Mouse (Mus musculus): ENCODE measurements at regions not wholly inside any gene's neighbourhood (a gene's known extent, or its start where the extent isn't known, plus 50 kb on each side); places are given as distances from the start of the nearest gene placed in this dataset.
A peak's percentile ranks its signal among the peaks of the same experiment; 100 is the strongest.

GRCm38 (mm10) chr15:36353793-36354192 lies 653.8 kb downstream of the Zfp706 start:
- no peaks in the 10 kb centered on the region for H3K36me3 ChIP-seq (replicated peaks; ENCODE audit: control insufficient read depth, insufficient read depth, low read length)
- DNase-seq (ENCODE audit: low spot score) (no peak), ATAC-seq (ENCODE audit: insufficient read depth, low read depth) (no peak)
- no peak overlapping the region for H3K27ac ChIP-seq (ENCODE audit: low read depth)
- no peaks in the 10 kb centered on the region for H3K27me3 ChIP-seq (ENCODE audit: control insufficient read depth, insufficient read depth, low read length)
- 83% methylated on average over 3 of the region's 3 CpGs for WGBS
- H3K9ac ChIP-seq (replicated peaks; ENCODE audit: low read depth, low read length) = no peak overlapping the region
- TF ChIP-seq CTCF (IDR thresholded peaks at IDR 0.05; ENCODE audit: low read depth) (no peak), EP300 (IDR thresholded peaks at IDR 0.05; ENCODE audit: low read depth) (no peak)
- H3K4me3 ChIP-seq (ENCODE audit: low read depth, low read length) = no peak overlapping the region
- no peaks in the 10 kb centered on the region for H3K9me3 ChIP-seq (replicated peaks; ENCODE audit: control insufficient read depth, low read length)
- H3K4me1 ChIP-seq (ENCODE audit: control insufficient read depth, insufficient read depth) = no peaks in the 10 kb centered on the region
- H3K4me2 ChIP-seq (ENCODE audit: low read depth, low read length) = no peak overlapping the region

DNA sequence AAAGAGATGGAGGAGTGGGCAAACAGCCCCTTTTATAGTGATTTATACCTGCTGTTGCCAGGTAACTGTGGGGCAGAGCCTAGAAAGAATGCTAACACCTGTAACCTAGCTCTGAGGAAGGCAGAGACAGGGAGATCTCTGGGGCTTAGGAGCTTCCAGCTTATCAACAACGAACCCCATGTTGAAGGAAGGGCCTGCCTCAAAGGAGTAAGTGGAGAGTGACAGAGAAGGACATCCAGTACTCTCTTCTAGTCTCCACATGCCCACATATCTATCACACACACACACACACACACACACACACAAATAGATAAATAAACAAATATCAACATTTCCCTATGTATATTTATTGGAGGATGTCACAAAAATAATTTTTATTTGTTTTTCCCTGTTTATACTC lies 654.6 kb downstream of the Zfp706 start:
- H3K36me3 ChIP-seq (replicated peaks; ENCODE audit: control insufficient read depth, insufficient read depth, low read length) = no peaks in the 10 kb centered on the region
- no peaks in the 10 kb centered on the region for H3K9me3 ChIP-seq (replicated peaks; ENCODE audit: control insufficient read depth, low read length)
- WGBS = 67% methylated on average over 1 of the region's 1 CpGs
- no peak overlapping the region for H3K4me2 ChIP-seq (ENCODE audit: low read depth, low read length)
- H3K4me1 ChIP-seq (ENCODE audit: control insufficient read depth, insufficient read depth) = 0 out of 2 replicates have a peak, but pooled peaks cover 2% of the 10 kb centered on the region
- H3K9ac ChIP-seq (replicated peaks; ENCODE audit: low read depth, low read length) = no peak overlapping the region
- no peak overlapping the region for H3K27ac ChIP-seq (ENCODE audit: low read depth)
- TF ChIP-seq EP300 (IDR thresholded peaks at IDR 0.05; ENCODE audit: low read depth) (no peak), CTCF (IDR thresholded peaks at IDR 0.05; ENCODE audit: low read depth) (no peak)
- no peak for ATAC-seq (ENCODE audit: insufficient read depth, low read depth)
- no peak overlapping the region for H3K4me3 ChIP-seq (ENCODE audit: low read depth, low read length)
- DNase-seq (ENCODE audit: low spot score) = no peak
- no peaks in the 10 kb centered on the region for H3K27me3 ChIP-seq (ENCODE audit: control insufficient read depth, insufficient read depth, low read length)

- H3K36me3 ChIP-seq (replicated peaks; ENCODE audit: control insufficient read depth, insufficient read depth, low read length) = no peaks in the 10 kb centered on the region
- H3K4me2 ChIP-seq (ENCODE audit: low read depth, low read length) = no peak overlapping the region
- DNase-seq (ENCODE audit: low spot score) (no peak), ATAC-seq (ENCODE audit: insufficient read depth, low read depth) (no peak)
- no peaks in the 10 kb centered on the region for H3K27me3 ChIP-seq (ENCODE audit: control insufficient read depth, insufficient read depth, low read length)
- no peaks in the 10 kb centered on the region for H3K9me3 ChIP-seq (replicated peaks; ENCODE audit: control insufficient read depth, low read length)
- 51% methylated on average over 3 of the region's 3 CpGs for WGBS
- H3K9ac ChIP-seq (replicated peaks; ENCODE audit: low read depth, low read length) = no peak overlapping the region
- H3K4me1 ChIP-seq (ENCODE audit: control insufficient read depth, insufficient read depth) = 0 out of 2 replicates have a peak, but pooled peaks cover 4% of the 10 kb centered on the region
- H3K4me3 ChIP-seq (ENCODE audit: low read depth, low read length) = no peak overlapping the region
- no peak overlapping the region for H3K27ac ChIP-seq (ENCODE audit: low read depth)
- no peak for TF ChIP-seq EP300 (IDR thresholded peaks at IDR 0.05; ENCODE audit: low read depth)
- no peak for TF ChIP-seq CTCF (IDR thresholded peaks at IDR 0.05; ENCODE audit: low read depth)
Measured at GRCm38 (mm10) chr15:36351693-36352092, 655.9 kb downstream of the Zfp706 start.

DNA sequence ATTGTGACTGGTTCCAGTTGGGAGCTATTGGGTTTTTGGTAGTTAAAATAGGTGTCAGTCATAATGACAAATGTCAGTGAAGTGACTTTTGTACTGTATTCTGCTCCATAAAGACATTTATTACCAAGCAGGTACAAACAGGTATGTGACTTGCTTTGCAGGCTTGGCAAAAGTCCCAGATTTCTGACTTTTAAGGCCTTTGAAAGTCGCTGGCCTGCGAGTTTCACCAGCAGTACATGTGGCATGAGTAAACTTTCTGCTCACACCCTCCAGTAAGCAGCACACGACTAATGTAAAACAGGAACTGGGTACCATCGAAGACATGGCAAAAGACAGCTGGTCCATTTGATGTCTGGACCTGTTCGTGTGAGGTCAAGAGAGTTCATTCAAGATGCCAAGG lies 659.2 kb downstream of the Zfp706 start:
- H3K4me1 ChIP-seq (ENCODE audit: control insufficient read depth, insufficient read depth) = peaks cover 15% of the 10 kb centered on the region
- 74% methylated on average over 5 of the region's 5 CpGs for WGBS
- no peak for TF ChIP-seq CTCF (IDR thresholded peaks at IDR 0.05; ENCODE audit: low read depth)
- no peak for TF ChIP-seq EP300 (IDR thresholded peaks at IDR 0.05; ENCODE audit: low read depth)
- no peaks in the 10 kb centered on the region for H3K27me3 ChIP-seq (ENCODE audit: control insufficient read depth, insufficient read depth, low read length)
- DNase-seq (ENCODE audit: low spot score) (no peak), ATAC-seq (ENCODE audit: insufficient read depth, low read depth) (no peak)
- no peak overlapping the region for H3K9ac ChIP-seq (replicated peaks; ENCODE audit: low read depth, low read length)
- H3K36me3 ChIP-seq (replicated peaks; ENCODE audit: control insufficient read depth, insufficient read depth, low read length) = no peaks in the 10 kb centered on the region
- no peak overlapping the region for H3K4me2 ChIP-seq (ENCODE audit: low read depth, low read length)
- no peaks in the 10 kb centered on the region for H3K9me3 ChIP-seq (replicated peaks; ENCODE audit: control insufficient read depth, low read length)
- no peak overlapping the region for H3K27ac ChIP-seq (ENCODE audit: low read depth)
- no peak overlapping the region for H3K4me3 ChIP-seq (ENCODE audit: low read depth, low read length)

DNA sequence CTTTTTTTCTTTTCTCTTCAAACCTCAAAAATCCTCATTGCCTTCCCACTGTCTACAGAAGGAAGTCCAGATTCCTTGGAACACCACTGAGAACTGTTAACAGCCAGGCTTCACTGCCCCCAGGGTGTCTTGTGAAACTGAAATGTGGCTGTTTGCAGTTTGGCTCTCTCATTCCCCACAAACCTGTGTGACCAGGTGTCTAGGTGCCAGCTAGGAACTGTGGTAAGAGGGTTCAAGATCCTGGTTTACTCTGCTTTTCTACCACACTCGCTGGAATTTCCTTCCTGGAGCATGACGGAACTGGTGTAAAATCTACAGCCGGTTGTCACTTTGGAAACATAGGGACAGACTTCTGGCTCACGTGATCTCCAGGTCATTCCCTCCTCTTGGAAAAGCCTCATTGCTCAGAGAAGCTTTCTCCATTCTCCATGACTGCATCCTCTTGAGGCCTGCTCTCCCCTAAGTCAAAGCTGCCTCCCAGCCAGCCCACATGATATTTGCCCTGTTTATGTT lies 660.2 kb downstream of the Zfp706 start:
- no peak for TF ChIP-seq EP300 (IDR thresholded peaks at IDR 0.05; ENCODE audit: low read depth)
- no peak for TF ChIP-seq CTCF (IDR thresholded peaks at IDR 0.05; ENCODE audit: low read depth)
- no peaks in the 10 kb centered on the region for H3K36me3 ChIP-seq (replicated peaks; ENCODE audit: control insufficient read depth, insufficient read depth, low read length)
- no peak for ATAC-seq (ENCODE audit: insufficient read depth, low read depth)
- no peak overlapping the region for H3K9ac ChIP-seq (replicated peaks; ENCODE audit: low read depth, low read length)
- H3K27me3 ChIP-seq (ENCODE audit: control insufficient read depth, insufficient read depth, low read length) = no peaks in the 10 kb centered on the region
- no peak for DNase-seq (ENCODE audit: low spot score)
- H3K4me1 ChIP-seq (ENCODE audit: control insufficient read depth, insufficient read depth) = peaks cover 15% of the 10 kb centered on the region
- 66% methylated on average over 4 of the region's 4 CpGs for WGBS
- H3K27ac ChIP-seq (ENCODE audit: low read depth) = no peak overlapping the region
- H3K4me3 ChIP-seq (ENCODE audit: low read depth, low read length) = no peak overlapping the region
- no peak overlapping the region for H3K4me2 ChIP-seq (ENCODE audit: low read depth, low read length)
- no peaks in the 10 kb centered on the region for H3K9me3 ChIP-seq (replicated peaks; ENCODE audit: control insufficient read depth, low read length)

- WGBS = 20% methylated on average over 5 of the region's 5 CpGs
- H3K27ac ChIP-seq (ENCODE audit: low read depth) = peak overlapping the region; percentile 40
- H3K4me2 ChIP-seq (ENCODE audit: low read depth, low read length) = no peak overlapping the region
- H3K9ac ChIP-seq (replicated peaks; ENCODE audit: low read depth, low read length) = no peak overlapping the region
- H3K4me3 ChIP-seq (ENCODE audit: low read depth, low read length) = no peak overlapping the region
- no peaks in the 10 kb centered on the region for H3K36me3 ChIP-seq (replicated peaks; ENCODE audit: control insufficient read depth, insufficient read depth, low read length)
- H3K4me1 ChIP-seq (ENCODE audit: control insufficient read depth, insufficient read depth) = peaks cover 15% of the 10 kb centered on the region
- ATAC-seq (ENCODE audit: insufficient read depth, low read depth) (peak; percentile 40; the same call in 1 of the 2 replicates), DNase-seq (ENCODE audit: low spot score) (no peak)
- no peaks in the 10 kb centered on the region for H3K9me3 ChIP-seq (replicated peaks; ENCODE audit: control insufficient read depth, low read length)
- TF ChIP-seq EP300 (IDR thresholded peaks at IDR 0.05; ENCODE audit: low read depth) (no peak), CTCF (IDR thresholded peaks at IDR 0.05; ENCODE audit: low read depth) (no peak)
- no peaks in the 10 kb centered on the region for H3K27me3 ChIP-seq (ENCODE audit: control insufficient read depth, insufficient read depth, low read length)
Measured at GRCm38 (mm10) chr15:36346126-36346525, 661.4 kb downstream of the Zfp706 start.
